Mouse (Mus musculus) layer of hippocampus, adult 11-12 months (tissue): Measurements from ENCODE around the gene BC030867.
A peak's percentile ranks its signal among the peaks of the same experiment; 100 is the strongest.
"Not testable (repeated sequence)": the region's sequence is repeated elsewhere in the genome, so short reads cannot be mapped to it uniquely, and the experiment has no call there.

Source experiments
- DNase-seq: peaks from one replicate; pipeline ENCODE4 v3.0.0; 2022; ENCODE audit warnings: low spot score

BC030867 gene

GRCm38 (mm10) chr11:102249351-102250090, 839 bp downstream of the BC030867 start:
- DNase-seq: no peak

- no peak for DNase-seq
Measured at GRCm38 (mm10) chr11:102257514-102257913, 8.8 kb downstream of the BC030867 start.

GRCm38 (mm10) chr11:102258095-102258494, 9.4 kb downstream of the BC030867 start:
- no peak for DNase-seq

- no peak for DNase-seq
Measured at GRCm38 (mm10) chr11:102258521-102258920, 9.8 kb downstream of the BC030867 start.

DNA sequence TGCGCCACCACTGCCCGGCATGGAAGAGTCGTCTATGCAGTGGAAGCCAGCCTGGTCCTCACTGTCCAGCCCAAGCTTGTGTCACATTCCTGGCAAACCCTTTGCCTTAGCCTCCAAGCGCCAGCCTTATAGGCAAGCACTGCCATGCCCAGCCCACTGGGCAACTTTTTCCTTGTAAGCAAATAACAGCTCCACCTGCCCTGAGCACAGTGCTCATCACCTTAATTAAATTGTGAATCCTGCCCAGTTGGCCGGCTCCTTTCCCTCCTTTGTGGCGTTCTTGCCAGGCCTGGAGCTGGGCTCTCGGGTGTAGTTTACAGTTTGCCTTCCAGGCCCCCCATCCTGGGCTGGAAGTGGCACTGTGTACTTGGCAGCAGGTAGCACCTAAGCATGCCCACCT, 14.5 kb downstream of the BC030867 start:
- no peak for DNase-seq

DNA sequence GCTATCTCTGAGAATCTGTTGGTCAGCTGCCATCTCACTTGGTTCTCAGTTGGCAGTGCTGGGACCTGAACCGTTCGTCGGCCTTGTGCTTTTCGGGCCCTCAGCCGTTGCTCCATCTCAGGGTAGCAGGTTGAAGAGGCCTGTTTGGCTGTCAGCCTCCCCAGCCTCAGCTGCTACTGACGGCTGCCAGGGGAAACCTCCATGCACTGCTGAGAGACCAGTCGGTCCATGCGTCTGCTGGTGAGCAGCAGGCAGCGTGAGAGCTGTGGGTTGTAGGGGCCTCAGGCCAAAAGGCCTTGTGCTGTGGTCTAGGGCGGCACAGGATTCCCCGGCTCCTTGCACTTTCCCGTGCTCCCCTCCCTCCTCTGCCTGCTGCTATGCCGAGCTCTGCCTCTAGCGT, 17.1 kb downstream of the BC030867 start:
- DNase-seq: no peak

DNA sequence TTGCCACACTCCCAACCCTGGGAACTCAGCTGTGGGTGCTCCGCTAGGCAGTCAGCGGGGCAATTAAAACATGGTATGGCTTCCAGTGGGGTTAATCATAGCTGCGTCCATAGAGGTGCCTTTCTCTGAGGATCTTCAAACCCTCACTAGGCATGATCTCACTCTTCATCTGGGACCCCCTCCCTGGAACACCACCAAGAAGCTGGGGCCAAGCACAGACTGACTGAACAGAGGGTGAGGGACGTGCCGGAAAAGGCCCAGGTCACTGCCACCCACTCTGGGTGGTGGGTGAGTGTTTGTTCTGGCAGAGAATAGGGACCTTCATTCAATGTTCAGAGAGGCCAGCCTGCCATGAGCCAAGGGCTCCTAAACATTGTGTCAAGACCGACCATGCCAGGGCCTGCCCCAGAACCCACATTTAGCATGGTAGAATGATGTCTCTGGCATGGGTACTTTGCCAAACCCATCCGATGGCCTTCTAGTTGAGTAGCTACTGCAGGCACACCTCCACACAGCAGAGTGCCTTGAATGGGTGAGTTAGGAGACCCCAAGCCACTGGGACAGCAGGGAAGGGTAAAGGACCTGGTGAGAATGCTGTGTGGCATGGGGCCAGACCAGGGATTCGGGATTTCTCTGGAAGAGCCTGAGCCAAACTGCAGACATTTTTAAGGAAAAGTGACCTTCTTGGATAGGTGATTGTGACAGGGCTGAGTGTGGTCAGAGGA, 18.1 kb downstream of the BC030867 start:
- DNase-seq: no peak

GRCm38 (mm10) chr11:102267480-102267879, 18.8 kb downstream of the BC030867 start:
- DNase-seq: peak; percentile 79

DNA sequence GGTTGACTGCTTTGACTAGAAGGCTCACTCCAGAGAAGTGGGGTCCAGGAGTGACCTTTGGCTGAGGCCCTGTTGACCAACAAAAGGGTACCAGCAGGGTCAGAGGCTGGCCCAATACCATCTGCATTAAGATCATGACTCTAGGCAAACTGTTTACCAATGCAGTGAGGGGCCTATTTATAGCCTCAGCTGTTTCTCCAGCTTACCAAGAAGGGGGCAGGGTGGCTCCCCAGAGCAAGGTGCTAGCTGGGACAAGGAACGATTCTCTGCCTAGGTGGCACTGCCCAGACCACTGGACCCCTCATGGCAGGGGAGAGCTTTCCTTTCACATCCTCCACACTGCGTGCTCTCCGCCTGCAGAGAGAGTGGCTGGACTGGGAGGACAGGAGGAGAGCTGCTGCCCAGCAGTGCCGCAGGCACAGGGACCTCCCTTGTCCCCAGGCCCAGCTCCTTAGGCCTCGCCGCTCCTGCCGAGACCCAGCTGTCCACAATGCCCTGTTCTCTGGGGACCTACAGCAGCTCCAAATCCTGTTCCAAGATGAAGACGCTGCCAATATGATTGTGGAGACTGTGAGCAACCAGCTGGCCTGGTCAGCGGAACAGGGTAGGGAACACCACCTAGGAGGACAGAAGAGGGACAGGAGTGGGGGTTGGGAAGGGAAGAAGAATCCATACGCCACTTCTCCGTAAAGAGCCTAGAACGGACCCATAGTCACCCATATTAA, 20.0 kb downstream of the BC030867 start, which contains the start of gene Asb16:
Gene Asb16 (plus strand): TSS at position 224 of the 725 bp plus-strand sequence.
- no peak for DNase-seq

GRCm38 (mm10) chr11:102276411-102276915, 27.8 kb downstream of the BC030867 start:
- DNase-seq: no peak

GRCm38 (mm10) chr11:102277754-102278153, 29.1 kb downstream of the BC030867 start:
- DNase-seq: no peak

DNA sequence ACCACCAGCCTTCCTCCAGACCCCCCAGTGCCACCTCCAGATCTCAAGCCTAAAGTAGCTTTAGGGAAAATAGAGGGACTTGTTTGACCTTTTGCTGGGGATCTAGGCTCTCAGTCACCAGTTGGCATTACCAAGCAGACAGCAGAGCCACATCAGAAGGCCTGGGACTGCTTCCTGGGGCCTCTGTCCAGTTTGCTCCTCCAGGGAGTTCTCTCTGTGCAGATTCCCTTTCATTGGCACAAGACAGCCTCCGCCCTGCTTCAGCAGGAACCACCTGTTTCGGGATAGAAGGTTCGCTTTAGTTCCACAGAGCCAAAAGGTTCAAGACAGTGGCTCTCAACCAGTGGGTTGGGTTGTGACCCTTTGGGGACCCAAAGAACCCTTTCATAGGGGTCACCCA, 30.9 kb downstream of the BC030867 start:
- DNase-seq: no peak

DNA sequence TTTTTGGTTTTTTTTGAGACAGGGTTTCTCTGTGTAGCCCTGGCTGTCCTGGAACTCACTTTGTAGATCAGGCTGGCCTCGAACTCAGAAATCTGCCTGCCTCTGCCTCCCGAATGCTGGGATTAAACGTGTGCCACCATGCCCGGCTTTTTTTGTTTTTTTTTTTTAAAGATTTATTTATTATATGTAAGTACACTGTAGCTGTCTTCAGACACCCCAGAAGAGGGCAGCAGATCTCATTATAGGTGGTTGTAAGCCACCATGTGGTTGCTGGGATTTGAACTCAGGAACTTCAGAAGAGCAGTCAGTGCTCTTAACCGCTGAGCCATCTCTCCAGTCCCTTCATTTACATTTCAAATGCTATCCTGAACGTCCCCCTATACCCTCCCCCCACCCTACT, 31.6 kb downstream of the BC030867 start:
- not testable (repeated sequence) for DNase-seq

DNA sequence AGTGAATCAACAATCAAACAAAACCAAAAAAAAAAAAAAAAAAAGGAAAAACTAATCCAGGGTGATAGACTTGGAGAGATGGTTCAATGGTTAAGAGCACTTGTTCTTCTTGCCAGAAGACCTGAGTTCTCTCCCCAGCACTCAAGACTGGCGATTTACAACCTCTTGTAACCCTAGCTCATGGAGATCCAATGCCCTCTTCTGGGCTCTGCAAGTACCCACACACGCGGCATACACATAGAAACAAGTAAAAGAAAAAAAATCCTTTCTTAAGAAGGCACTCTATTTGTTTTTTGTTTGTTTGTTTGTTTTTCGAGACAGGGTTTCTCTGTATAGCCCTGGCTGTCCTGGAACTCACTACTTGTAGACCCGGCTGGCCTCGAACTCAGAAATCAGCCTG, 35.2 kb downstream of the BC030867 start:
- DNase-seq: no peak

- peak; percentile 98 for DNase-seq
Measured at GRCm38 (mm10) chr11:102284501-102285094, 35.9 kb downstream of the BC030867 start, which contains the start of gene Tmub2. TSS of gene Tmub2 (plus strand) at chr11:102284931.

- no peak for DNase-seq
Measured at GRCm38 (mm10) chr11:102285095-102285834, 36.6 kb downstream of the BC030867 start.

- DNase-seq: no peak
Measured at GRCm38 (mm10) chr11:102287485-102287884, 38.8 kb downstream of the BC030867 start.

GRCm38 (mm10) chr11:102288027-102288804, 39.5 kb downstream of the BC030867 start:
- no peak for DNase-seq

DNA sequence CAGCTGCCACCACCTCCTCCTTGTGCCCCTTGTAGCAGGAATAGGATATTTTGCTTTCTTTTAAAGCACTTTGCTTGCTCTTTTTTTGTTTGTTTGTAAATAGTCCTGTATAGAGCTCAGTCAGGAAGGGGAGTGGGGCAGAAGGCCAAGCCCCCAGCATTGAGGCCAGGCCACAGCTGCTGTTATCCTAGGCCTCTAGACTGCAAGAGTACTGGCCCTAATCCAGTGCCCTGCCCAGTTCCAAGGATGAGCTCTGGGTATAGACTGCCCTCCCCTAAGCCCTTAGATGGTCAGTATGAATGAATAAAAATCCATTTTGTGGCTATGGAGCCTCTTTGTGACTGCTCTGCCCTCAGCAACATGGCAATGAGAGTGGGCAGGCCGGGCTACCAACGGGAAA, 40.2 kb downstream of the BC030867 start:
- DNase-seq: no peak

GRCm38 (mm10) chr11:102289511-102290100, 40.9 kb downstream of the BC030867 start:
- DNase-seq: no peak
